Mouse (Mus musculus) hematopoietic stem cell, adult 5-6 weeks (primary cell): ENCODE results near the gene Itpr3. TPM values are rescaled to one million over a fixed set of nuclear protein-coding genes. Genes with fewer than 3 reads are reported as not detected.

Experiments
- ATAC-seq, 2 experiments: fragments of 125-278 bp in 1 of 2; replicated peaks in 1 of 2; 2 replicates each; pipeline ENCODE4 v1.8.0; 2016 to 2017; ENCODE audit warnings: inconsistent platforms in 2 of 2, mild to moderate bottlenecking in 2 of 2, moderate number of reproducible peaks in 2 of 2, low read depth in 1 of 2, moderate TSS enrichment in 1 of 2; ENCODE audit not compliant: low FRiP score in 2 of 2, poor library complexity in 2 of 2, severe bottlenecking in 2 of 2, insufficient read depth in 1 of 2, low TSS enrichment in 1 of 2
- total RNA-seq: library from RNA; stranded (forward); fragments of 172-1452, 232-1000 nt; gene quantifications from 2 replicates; pipeline ENCODE4 v1.2.3, GENCODE M21; 2017

Itpr3 gene
- 13.2 and 13.3 TPM in 2 replicates for total RNA-seq

- peak in 1 of 2 experiments; percentile 22; a peak in 1 of 4 replicates for ATAC-seq
These were observed at the start of gene Itpr3 for GRCm38 (mm10) chr17:27056812-27057516. Gene Itpr3, plus strand, starts transcription at chr17:27057304.

- no peak for ATAC-seq
These were observed 48.8 kb upstream of the Itpr3 start for GRCm38 (mm10) chr17:27008277-27008676.

GRCm38 (mm10) chr17:27011167-27011566, 45.9 kb upstream of the Itpr3 start:
- no peak for ATAC-seq

GRCm38 (mm10) chr17:27011998-27012672, 45.0 kb upstream of the Itpr3 start:
- ATAC-seq = peak; percentile 89

GRCm38 (mm10) chr17:27012909-27013308, 44.2 kb upstream of the Itpr3 start:
- no peak for ATAC-seq

- peak; percentile 72 to 77 for ATAC-seq
These were observed 39.3 kb upstream of the Itpr3 start for GRCm38 (mm10) chr17:27017564-27018499.

- no peak for ATAC-seq
These were observed 38.4 kb upstream of the Itpr3 start for GRCm38 (mm10) chr17:27018555-27019196.

GRCm38 (mm10) chr17:27021076-27021475, 36.0 kb upstream of the Itpr3 start:
- ATAC-seq = no peak

- no peak for ATAC-seq
These were observed 35.4 kb upstream of the Itpr3 start for GRCm38 (mm10) chr17:27021736-27022135.

GRCm38 (mm10) chr17:27023342-27023741, 33.8 kb upstream of the Itpr3 start:
- no peak for ATAC-seq

- no peak for ATAC-seq
These were observed 31.7 kb upstream of the Itpr3 start for GRCm38 (mm10) chr17:27025326-27025902.

GRCm38 (mm10) chr17:27025951-27026350, 31.2 kb upstream of the Itpr3 start:
- no peak for ATAC-seq

GRCm38 (mm10) chr17:27027460-27028283, 29.4 kb upstream of the Itpr3 start:
- ATAC-seq = peak; percentile 54 to 60

GRCm38 (mm10) chr17:27028284-27028795, 28.8 kb upstream of the Itpr3 start:
- ATAC-seq = peak; percentile 78 to 83

GRCm38 (mm10) chr17:27028909-27029308, 28.2 kb upstream of the Itpr3 start, which contains the start of gene Bak1:
Gene Bak1, minus strand, starts transcription at chr17:27029009.
- no peak for ATAC-seq

- ATAC-seq = no peak
These were observed 27.7 kb upstream of the Itpr3 start for GRCm38 (mm10) chr17:27029431-27029830.
